Mouse (Mus musculus): Measurements from ENCODE around the gene Ptbp3. TPM values are rescaled to one million over a fixed set of nuclear protein-coding genes. Genes with fewer than 3 reads are reported as not detected.
A peak's percentile ranks its signal among the peaks of the same experiment; 100 is the strongest.

The Ptbp3 gene
- polyA plus RNA-seq, 1 experiment from 2014 or later, result 64.3 TPM

- TF ChIP-seq CTCF (IDR thresholded peaks at IDR 0.05; ENCODE audit: low read depth), result no peak
- peak; percentile 77 for ATAC-seq (replicated peaks; ENCODE audit: low FRiP score, low read depth)
- H3K9me3 ChIP-seq (replicated peaks; ENCODE audit: low read length), result no peaks in the 10 kb centered on the region
- peak within 1 kb of the TSS; percentile 82 for H3K27ac ChIP-seq
- no peaks in the 10 kb centered on the region for H3K36me3 ChIP-seq (ENCODE audit: insufficient read depth, low read length)
- peaks cover 17% of the 10 kb centered on the region; the same call in 1 of the 2 replicates for H3K4me1 ChIP-seq (replicated peaks; ENCODE audit: insufficient read depth, low read length)
- H3K9ac ChIP-seq (ENCODE audit: low read depth, low read length), result peak within 1 kb of the TSS; percentile 81
- H3K27me3 ChIP-seq (ENCODE audit: insufficient read depth, low read length), result no peaks in the 10 kb centered on the region
- DNase-seq (ENCODE audit: low spot score), result peak; percentile 69
- peak within 1 kb of the TSS; percentile 99 for H3K4me2 ChIP-seq (ENCODE audit: low read length)
- peak within 1 kb of the TSS; percentile 55 for H3K4me3 ChIP-seq (replicated peaks; ENCODE audit: low read depth, low read length)
- WGBS, result under 1% methylated on average over 68 of the region's 75 CpGs
These were observed 110.9 kb downstream of the Ptbp3 start, which contains the start of gene Susd1 for GRCm38 (mm10) chr4:59437990-59438854. Gene Susd1 (minus strand): TSS chr4:59438633.

- Histone ChIP-seq H3K27me3 (ENCODE audit: insufficient read depth, low read length) (no peaks in the 10 kb centered on the region), H3K9ac (ENCODE audit: low read depth, low read length) (no peak overlapping the region), H3K4me2 (ENCODE audit: low read length) (no peak overlapping the region), H3K27ac (no peak overlapping the region), H3K4me3 (replicated peaks; ENCODE audit: low read depth, low read length) (no peak overlapping the region), H3K36me3 (ENCODE audit: insufficient read depth, low read length) (no peaks in the 10 kb centered on the region), H3K4me1 (replicated peaks; ENCODE audit: insufficient read depth, low read length) (peaks cover 17% of the 10 kb centered on the region; the same call in 1 of the 2 replicates), H3K9me3 (replicated peaks; ENCODE audit: low read length) (no peaks in the 10 kb centered on the region)
- TF ChIP-seq CTCF (IDR thresholded peaks at IDR 0.05; ENCODE audit: low read depth), result no peak
- DNase-seq (ENCODE audit: low spot score) (no peak), ATAC-seq (replicated peaks; ENCODE audit: low FRiP score, low read depth) (no peak)
- WGBS, result 87% methylated on average over 4 of the region's 4 CpGs
These were observed 113.2 kb downstream of the Ptbp3 start for GRCm38 (mm10) chr4:59435951-59436350.

- no peak overlapping the region for H3K9ac ChIP-seq (ENCODE audit: low read depth, low read length)
- no peaks in the 10 kb centered on the region for H3K27me3 ChIP-seq (ENCODE audit: insufficient read depth, low read length)
- H3K4me2 ChIP-seq (ENCODE audit: low read length), result no peak overlapping the region
- H3K9me3 ChIP-seq (replicated peaks; ENCODE audit: low read length), result no peaks in the 10 kb centered on the region
- WGBS, result 70% methylated on average over 3 of the region's 3 CpGs
- DNase-seq (ENCODE audit: low spot score) (no peak), ATAC-seq (replicated peaks; ENCODE audit: low FRiP score, low read depth) (no peak)
- TF ChIP-seq CTCF (IDR thresholded peaks at IDR 0.05; ENCODE audit: low read depth), result no peak
- H3K27ac ChIP-seq, result no peak overlapping the region
- 0 out of 2 replicates have a peak, but pooled peaks cover 9% of the 10 kb centered on the region for H3K4me1 ChIP-seq (replicated peaks; ENCODE audit: insufficient read depth, low read length)
- no peaks in the 10 kb centered on the region for H3K36me3 ChIP-seq (ENCODE audit: insufficient read depth, low read length)
- no peak overlapping the region for H3K4me3 ChIP-seq (replicated peaks; ENCODE audit: low read depth, low read length)
These were observed 115.1 kb downstream of the Ptbp3 start for GRCm38 (mm10) chr4:59434039-59434438.

- no peaks in the 10 kb centered on the region for H3K36me3 ChIP-seq (ENCODE audit: insufficient read depth, low read length)
- TF ChIP-seq CTCF (IDR thresholded peaks at IDR 0.05; ENCODE audit: low read depth), result no peak
- H3K27ac ChIP-seq, result no peak overlapping the region
- H3K4me1 ChIP-seq (replicated peaks; ENCODE audit: insufficient read depth, low read length), result no peaks in the 10 kb centered on the region
- DNase-seq (ENCODE audit: low spot score), result no peak
- no peak overlapping the region for H3K9ac ChIP-seq (ENCODE audit: low read depth, low read length)
- no peak overlapping the region for H3K4me2 ChIP-seq (ENCODE audit: low read length)
- no peaks in the 10 kb centered on the region for H3K9me3 ChIP-seq (replicated peaks; ENCODE audit: low read length)
- 65% methylated on average over 6 of the region's 6 CpGs for WGBS
- no peaks in the 10 kb centered on the region for H3K27me3 ChIP-seq (ENCODE audit: insufficient read depth, low read length)
- ATAC-seq (replicated peaks; ENCODE audit: low FRiP score, low read depth), result no peak
- H3K4me3 ChIP-seq (replicated peaks; ENCODE audit: low read depth, low read length), result no peak overlapping the region
These were observed 120.0 kb downstream of the Ptbp3 start for GRCm38 (mm10) chr4:59429128-59429527.

- Histone ChIP-seq H3K4me2 (ENCODE audit: low read length) (no peak overlapping the region), H3K36me3 (ENCODE audit: insufficient read depth, low read length) (no peaks in the 10 kb centered on the region), H3K9ac (ENCODE audit: low read depth, low read length) (no peak overlapping the region), H3K27me3 (ENCODE audit: insufficient read depth, low read length) (no peaks in the 10 kb centered on the region), H3K4me3 (replicated peaks; ENCODE audit: low read depth, low read length) (no peak overlapping the region), H3K9me3 (replicated peaks; ENCODE audit: low read length) (no peaks in the 10 kb centered on the region), H3K27ac (no peak overlapping the region), H3K4me1 (replicated peaks; ENCODE audit: insufficient read depth, low read length) (no peaks in the 10 kb centered on the region)
- TF ChIP-seq CTCF (IDR thresholded peaks at IDR 0.05; ENCODE audit: low read depth), result no peak
- ATAC-seq (replicated peaks; ENCODE audit: low FRiP score, low read depth) (no peak), DNase-seq (ENCODE audit: low spot score) (no peak)
- WGBS, result 77% methylated on average over 5 of the region's 5 CpGs
These were observed 122.7 kb downstream of the Ptbp3 start for GRCm38 (mm10) chr4:59426429-59426828.

- no peak for ATAC-seq (replicated peaks; ENCODE audit: low FRiP score, low read depth)
- H3K4me2 ChIP-seq (ENCODE audit: low read length), result no peak overlapping the region
- no peak overlapping the region for H3K4me3 ChIP-seq (replicated peaks; ENCODE audit: low read depth, low read length)
- H3K36me3 ChIP-seq (ENCODE audit: insufficient read depth, low read length), result no peaks in the 10 kb centered on the region
- H3K27me3 ChIP-seq (ENCODE audit: insufficient read depth, low read length), result no peaks in the 10 kb centered on the region
- DNase-seq (ENCODE audit: low spot score), result no peak
- no peak for TF ChIP-seq CTCF (IDR thresholded peaks at IDR 0.05; ENCODE audit: low read depth)
- 0 out of 2 replicates have a peak, but pooled peaks cover 6% of the 10 kb centered on the region for H3K4me1 ChIP-seq (replicated peaks; ENCODE audit: insufficient read depth, low read length)
- H3K9ac ChIP-seq (ENCODE audit: low read depth, low read length), result no peak overlapping the region
- H3K9me3 ChIP-seq (replicated peaks; ENCODE audit: low read length), result no peaks in the 10 kb centered on the region
- peak overlapping the region; percentile 32 for H3K27ac ChIP-seq
These were observed 126.4 kb downstream of the Ptbp3 start for GRCm38 (mm10) chr4:59422808-59423207.

All from kidney, postnatal 0 days (tissue).